Mouse (Mus musculus): ENCODE measurements around the gene Nosip. TPM values are rescaled to one million over a fixed set of nuclear protein-coding genes. Genes with fewer than 3 reads are reported as not detected.

The Nosip gene
- polyA plus RNA-seq, 1 experiment from 2014 or later: 65.1 TPM

DNA sequence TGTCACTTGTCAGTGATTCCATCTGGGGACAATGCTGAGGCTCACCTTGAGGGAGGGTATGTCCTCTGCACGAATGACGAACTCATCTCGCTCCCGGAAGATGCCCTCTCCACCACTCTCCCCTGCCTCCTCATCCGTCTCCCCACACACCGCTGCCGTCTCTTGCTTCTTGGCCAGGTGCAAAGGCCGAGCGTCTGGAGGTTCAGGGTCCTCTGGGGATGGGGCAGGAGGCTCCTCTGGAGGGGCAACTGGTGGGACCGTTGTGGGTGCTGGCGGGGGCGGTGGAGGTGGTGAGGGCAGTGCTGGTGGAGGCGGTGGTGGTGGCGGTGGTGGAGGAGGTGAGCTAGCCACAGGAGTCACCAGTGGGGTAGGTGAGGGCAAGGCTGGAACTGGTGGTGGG lies 18.9 kb upstream of the Nosip start:
- no peak overlapping the region for H3K4me2 ChIP-seq (ENCODE audit: low read depth)
- H3K27ac ChIP-seq (ENCODE audit: low read depth, low read length): no peak overlapping the region
- ATAC-seq (ENCODE audit: insufficient read depth, low FRiP score, low TSS enrichment) (no peak), DNase-seq (ENCODE audit: low spot score) (no peak)
- no peak overlapping the region for H3K4me3 ChIP-seq (ENCODE audit: low read depth, low read length)
- H3K36me3 ChIP-seq (ENCODE audit: control insufficient read depth, insufficient read depth, low read length): peaks cover 63% of the 10 kb centered on the region
- H3K9ac ChIP-seq (ENCODE audit: low read length): no peak overlapping the region
- 95% methylated on average over 14 of the region's 14 CpGs for WGBS
- no peaks in the 10 kb centered on the region for H3K9me3 ChIP-seq (ENCODE audit: control insufficient read depth, low read length)
- H3K27me3 ChIP-seq (ENCODE audit: control insufficient read depth, insufficient read depth, low read length): no peaks in the 10 kb centered on the region
- no peaks in the 10 kb centered on the region for H3K4me1 ChIP-seq (ENCODE audit: control insufficient read depth, insufficient read depth, low read length)

DNA sequence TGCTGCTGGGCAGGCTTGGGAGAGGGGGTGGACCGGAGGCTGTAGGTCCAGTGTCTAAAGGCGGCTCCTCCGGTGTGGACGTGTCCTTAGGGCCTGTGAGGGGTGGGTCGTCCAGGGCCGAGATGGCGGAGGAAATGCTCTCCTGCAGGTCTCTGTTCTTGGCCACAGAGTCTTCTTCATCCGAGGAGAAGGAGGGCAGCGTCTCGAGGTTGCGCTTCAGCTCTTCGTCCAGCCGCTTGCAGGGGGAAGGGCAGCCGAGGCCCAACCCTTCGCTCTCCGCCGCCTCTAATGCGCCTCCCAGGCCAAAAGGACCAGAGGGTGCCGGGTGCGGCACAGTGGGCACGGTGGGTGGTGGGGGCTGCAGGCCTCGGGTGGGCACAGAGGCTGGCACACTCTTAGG lies 16.5 kb upstream of the Nosip start:
- Histone ChIP-seq H3K36me3 (ENCODE audit: control insufficient read depth, insufficient read depth, low read length) (peaks cover 69% of the 10 kb centered on the region), H3K4me3 (ENCODE audit: low read depth, low read length) (no peak overlapping the region), H3K27me3 (ENCODE audit: control insufficient read depth, insufficient read depth, low read length) (no peaks in the 10 kb centered on the region), H3K4me1 (ENCODE audit: control insufficient read depth, insufficient read depth, low read length) (0 out of 2 replicates have a peak, but pooled peaks cover 3% of the 10 kb centered on the region), H3K9ac (ENCODE audit: low read length) (no peak overlapping the region), H3K4me2 (ENCODE audit: low read depth) (no peak overlapping the region), H3K27ac (ENCODE audit: low read depth, low read length) (no peak overlapping the region), H3K9me3 (ENCODE audit: control insufficient read depth, low read length) (no peaks in the 10 kb centered on the region)
- 97% methylated on average over 22 of the region's 22 CpGs for WGBS
- ATAC-seq (ENCODE audit: insufficient read depth, low FRiP score, low TSS enrichment) (no peak), DNase-seq (ENCODE audit: low spot score) (no peak)

DNA sequence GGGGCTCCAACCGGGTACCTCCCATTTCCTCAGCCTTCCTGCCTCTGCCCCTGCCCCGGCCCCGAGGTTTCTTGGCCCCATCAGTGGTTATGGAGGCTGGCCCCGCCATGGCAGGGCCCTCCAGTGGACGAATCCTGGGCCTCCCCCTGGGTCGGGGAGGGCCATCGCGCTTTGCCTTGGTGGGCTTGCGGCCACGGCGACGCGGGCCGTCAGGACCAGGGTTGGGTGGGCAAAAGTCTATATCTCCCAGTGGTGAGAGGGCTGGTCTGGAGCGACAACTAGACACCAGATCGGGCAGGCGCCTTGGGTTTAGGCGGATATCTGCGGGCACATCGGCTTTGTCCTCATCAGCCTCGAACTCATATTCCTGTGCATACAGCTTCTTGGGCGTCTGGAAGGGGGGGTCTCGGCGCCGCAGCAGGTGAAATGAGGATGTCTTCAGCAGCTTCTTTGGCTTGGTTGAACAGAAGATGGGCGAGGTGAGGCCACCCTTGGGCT lies 15.3 kb upstream of the Nosip start:
- Histone ChIP-seq H3K4me2 (ENCODE audit: low read depth) (no peak overlapping the region), H3K27ac (ENCODE audit: low read depth, low read length) (no peak overlapping the region), H3K4me3 (ENCODE audit: low read depth, low read length) (no peak overlapping the region), H3K9ac (ENCODE audit: low read length) (no peak overlapping the region), H3K36me3 (ENCODE audit: control insufficient read depth, insufficient read depth, low read length) (peaks cover 62% of the 10 kb centered on the region), H3K9me3 (ENCODE audit: control insufficient read depth, low read length) (no peaks in the 10 kb centered on the region), H3K4me1 (ENCODE audit: control insufficient read depth, insufficient read depth, low read length) (peaks cover 10% of the 10 kb centered on the region), H3K27me3 (ENCODE audit: control insufficient read depth, insufficient read depth, low read length) (no peaks in the 10 kb centered on the region)
- ATAC-seq (ENCODE audit: insufficient read depth, low FRiP score, low TSS enrichment): no peak
- WGBS: 94% methylated on average over 26 of the region's 26 CpGs
- no peak for DNase-seq (ENCODE audit: low spot score)

DNA sequence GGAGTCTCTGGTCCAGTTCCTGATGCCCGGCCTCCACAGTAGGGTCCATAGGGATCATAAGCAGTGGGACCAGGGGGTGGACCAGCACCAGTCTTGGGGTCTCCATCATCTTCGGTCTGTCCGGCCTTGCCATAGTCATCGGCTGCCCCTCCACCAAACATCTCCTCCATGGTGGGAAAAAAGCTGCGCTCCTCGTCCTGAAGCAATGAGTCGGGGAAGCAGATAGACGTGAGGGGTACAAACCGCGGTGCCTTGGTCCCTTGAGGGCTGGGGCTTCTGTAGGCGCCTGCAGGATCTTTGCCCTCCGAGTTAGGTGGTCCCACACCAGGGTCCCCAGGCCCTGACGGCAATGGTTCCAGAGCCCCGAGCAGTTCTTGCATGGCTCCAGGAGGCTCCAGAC lies 14.7 kb upstream of the Nosip start:
- Histone ChIP-seq H3K27ac (ENCODE audit: low read depth, low read length) (no peak overlapping the region), H3K4me1 (ENCODE audit: control insufficient read depth, insufficient read depth, low read length) (peaks cover 10% of the 10 kb centered on the region), H3K4me3 (ENCODE audit: low read depth, low read length) (no peak overlapping the region), H3K9ac (ENCODE audit: low read length) (no peak overlapping the region), H3K27me3 (ENCODE audit: control insufficient read depth, insufficient read depth, low read length) (no peaks in the 10 kb centered on the region), H3K36me3 (ENCODE audit: control insufficient read depth, insufficient read depth, low read length) (peaks cover 59% of the 10 kb centered on the region), H3K9me3 (ENCODE audit: control insufficient read depth, low read length) (no peaks in the 10 kb centered on the region), H3K4me2 (ENCODE audit: low read depth) (no peak overlapping the region)
- DNase-seq (ENCODE audit: low spot score) (no peak), ATAC-seq (ENCODE audit: insufficient read depth, low FRiP score, low TSS enrichment) (no peak)
- 98% methylated on average over 14 of the region's 14 CpGs for WGBS

DNA sequence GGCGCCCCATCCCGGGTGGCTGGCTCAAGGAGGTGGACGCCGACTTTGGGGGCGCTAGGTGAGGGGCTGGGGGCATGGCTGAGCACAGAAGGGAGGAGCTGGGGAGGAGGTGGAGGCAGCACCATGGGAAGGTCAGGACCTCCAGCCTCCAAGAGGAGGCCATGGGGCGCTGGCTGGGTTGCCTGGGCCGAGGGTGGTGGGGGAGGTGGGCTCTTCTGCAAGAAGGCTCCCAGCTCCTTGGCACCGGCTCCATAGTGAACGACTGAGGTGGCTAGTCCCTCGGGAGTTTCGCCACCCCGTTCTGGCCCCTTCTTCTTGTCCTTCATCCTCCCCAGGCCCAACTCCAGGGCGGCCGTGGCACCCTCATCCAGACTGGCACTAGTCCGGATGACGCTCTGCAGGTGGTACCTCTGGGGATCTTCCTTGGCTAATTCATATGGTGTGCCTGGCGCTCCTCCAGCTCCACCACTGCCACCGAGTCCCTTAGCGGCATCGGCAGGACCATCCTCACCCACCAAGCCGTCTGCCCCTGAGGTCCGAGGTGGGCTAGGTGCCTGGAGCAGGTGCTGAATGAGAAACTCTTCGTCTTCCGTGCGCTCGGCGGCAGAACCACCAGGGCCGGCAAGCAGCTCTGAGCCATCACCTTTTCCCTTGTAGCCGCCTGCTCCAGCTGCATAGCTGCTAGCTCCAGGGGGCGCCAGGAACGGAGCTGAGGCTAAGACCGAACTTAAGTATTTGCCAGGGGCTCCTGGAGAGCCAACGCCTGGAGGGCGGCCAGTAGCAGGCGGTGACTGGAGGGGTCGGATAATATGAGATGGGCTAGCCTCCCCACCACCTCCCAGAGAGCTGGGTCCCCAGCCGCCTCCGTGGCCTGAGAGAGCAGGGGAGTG lies 14.0 kb upstream of the Nosip start:
- Histone ChIP-seq H3K27me3 (ENCODE audit: control insufficient read depth, insufficient read depth, low read length) (no peaks in the 10 kb centered on the region), H3K4me2 (ENCODE audit: low read depth) (no peak overlapping the region), H3K9ac (ENCODE audit: low read length) (no peak overlapping the region), H3K36me3 (ENCODE audit: control insufficient read depth, insufficient read depth, low read length) (peaks cover 57% of the 10 kb centered on the region), H3K4me1 (ENCODE audit: control insufficient read depth, insufficient read depth, low read length) (peaks cover 10% of the 10 kb centered on the region), H3K27ac (ENCODE audit: low read depth, low read length) (no peak overlapping the region), H3K4me3 (ENCODE audit: low read depth, low read length) (no peak overlapping the region), H3K9me3 (ENCODE audit: control insufficient read depth, low read length) (no peaks in the 10 kb centered on the region)
- DNase-seq (ENCODE audit: low spot score): no peak
- ATAC-seq (ENCODE audit: insufficient read depth, low FRiP score, low TSS enrichment): no peak
- 93% methylated on average over 37 of the region's 38 CpGs for WGBS

DNA sequence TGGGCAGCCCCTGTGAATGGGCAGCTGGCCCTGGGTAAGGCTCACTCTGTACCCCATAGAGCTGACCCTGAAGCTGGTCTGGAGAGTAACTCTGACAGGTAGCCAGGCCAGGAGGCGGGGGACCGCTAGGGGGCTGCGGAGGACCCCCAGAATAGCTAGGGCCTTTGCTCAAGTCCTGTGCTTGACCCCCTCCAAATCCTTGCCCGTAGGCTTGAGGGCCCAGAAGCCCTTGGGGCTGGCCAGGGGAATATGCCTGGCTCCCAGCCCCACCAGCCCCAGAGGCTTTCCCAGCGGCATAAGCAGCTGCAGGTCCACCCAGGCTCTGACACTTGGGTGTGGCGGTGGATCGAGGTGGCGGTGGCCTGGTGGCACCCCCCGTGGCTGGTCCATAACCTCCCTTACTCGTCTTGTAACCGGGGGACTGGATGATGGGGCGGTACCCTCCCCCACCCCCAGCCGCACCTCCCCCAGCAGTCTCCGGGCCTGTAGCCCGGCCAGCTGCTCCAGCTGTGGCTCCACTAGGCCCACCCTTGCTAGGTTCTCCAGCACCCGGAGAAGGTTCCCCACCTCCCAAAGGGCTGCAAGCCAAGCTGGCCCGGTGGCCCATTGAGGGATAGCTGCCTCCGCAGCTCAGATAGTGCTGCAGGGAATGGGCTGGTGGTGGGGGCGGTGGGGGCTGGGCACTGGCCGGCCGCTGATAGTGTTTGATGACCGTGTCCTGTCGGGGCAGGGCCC lies 13.1 kb upstream of the Nosip start:
- peaks cover 12% of the 10 kb centered on the region for H3K4me1 ChIP-seq (ENCODE audit: control insufficient read depth, insufficient read depth, low read length)
- peaks cover 51% of the 10 kb centered on the region for H3K36me3 ChIP-seq (ENCODE audit: control insufficient read depth, insufficient read depth, low read length)
- no peak overlapping the region for H3K27ac ChIP-seq (ENCODE audit: low read depth, low read length)
- no peaks in the 10 kb centered on the region for H3K9me3 ChIP-seq (ENCODE audit: control insufficient read depth, low read length)
- no peak for DNase-seq (ENCODE audit: low spot score)
- no peak overlapping the region for H3K4me2 ChIP-seq (ENCODE audit: low read depth)
- ATAC-seq (ENCODE audit: insufficient read depth, low FRiP score, low TSS enrichment): no peak
- WGBS: 92% methylated on average over 22 of the region's 23 CpGs
- no peaks in the 10 kb centered on the region for H3K27me3 ChIP-seq (ENCODE audit: control insufficient read depth, insufficient read depth, low read length)
- H3K4me3 ChIP-seq (ENCODE audit: low read depth, low read length): no peak overlapping the region
- no peak overlapping the region for H3K9ac ChIP-seq (ENCODE audit: low read length)

DNA sequence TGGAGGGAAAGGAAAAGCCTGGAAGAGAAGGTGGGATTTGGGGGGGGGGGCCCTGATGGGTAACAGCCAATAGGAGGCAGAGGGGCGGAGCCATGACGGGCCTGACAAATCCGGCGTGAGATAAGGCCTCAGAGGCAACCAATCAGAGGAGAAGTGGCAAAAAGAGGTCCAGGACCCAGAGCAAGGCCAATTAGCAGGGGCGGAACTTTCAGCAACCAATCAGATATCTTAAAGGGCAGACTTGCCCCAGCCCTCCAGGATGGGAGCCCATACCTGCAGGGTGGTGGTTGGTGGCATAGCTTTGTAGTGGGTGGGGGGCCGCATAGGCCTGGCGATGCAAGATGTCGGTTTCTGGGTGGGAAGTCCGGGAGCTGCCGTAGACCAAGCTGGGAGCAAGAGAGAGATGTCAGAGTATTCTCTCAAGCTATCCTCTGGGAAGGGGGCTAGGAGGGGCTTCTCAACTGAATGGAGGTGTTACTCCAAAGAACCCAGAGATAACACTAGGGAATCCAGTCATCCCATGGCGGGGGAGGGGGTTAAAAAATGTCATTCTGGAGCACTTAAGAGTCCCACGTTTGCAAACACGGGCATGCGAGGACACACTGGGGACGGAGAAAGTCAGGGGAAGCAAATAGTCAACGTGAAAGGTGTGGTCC lies 11.2 kb upstream of the Nosip start:
- WGBS: 4% methylated on average over 16 of the region's 16 CpGs
- H3K4me3 ChIP-seq (ENCODE audit: low read depth, low read length): peak overlapping the region; percentile 95
- DNase-seq (ENCODE audit: low spot score) (peak; percentile 87), ATAC-seq (ENCODE audit: insufficient read depth, low FRiP score, low TSS enrichment) (peak; percentile 53; the same call in 1 of the 2 replicates)
- no peaks in the 10 kb centered on the region for H3K9me3 ChIP-seq (ENCODE audit: control insufficient read depth, low read length)
- peaks cover 12% of the 10 kb centered on the region for H3K4me1 ChIP-seq (ENCODE audit: control insufficient read depth, insufficient read depth, low read length)
- peak overlapping the region; percentile 98 for H3K4me2 ChIP-seq (ENCODE audit: low read depth)
- peak overlapping the region; percentile 98; the same call in 1 of the 2 replicates for H3K27ac ChIP-seq (ENCODE audit: low read depth, low read length)
- no peaks in the 10 kb centered on the region for H3K27me3 ChIP-seq (ENCODE audit: control insufficient read depth, insufficient read depth, low read length)
- H3K9ac ChIP-seq (ENCODE audit: low read length): peak overlapping the region; percentile 90; the same call in 1 of the 2 replicates
- H3K36me3 ChIP-seq (ENCODE audit: control insufficient read depth, insufficient read depth, low read length): peaks cover 39% of the 10 kb centered on the region

DNA sequence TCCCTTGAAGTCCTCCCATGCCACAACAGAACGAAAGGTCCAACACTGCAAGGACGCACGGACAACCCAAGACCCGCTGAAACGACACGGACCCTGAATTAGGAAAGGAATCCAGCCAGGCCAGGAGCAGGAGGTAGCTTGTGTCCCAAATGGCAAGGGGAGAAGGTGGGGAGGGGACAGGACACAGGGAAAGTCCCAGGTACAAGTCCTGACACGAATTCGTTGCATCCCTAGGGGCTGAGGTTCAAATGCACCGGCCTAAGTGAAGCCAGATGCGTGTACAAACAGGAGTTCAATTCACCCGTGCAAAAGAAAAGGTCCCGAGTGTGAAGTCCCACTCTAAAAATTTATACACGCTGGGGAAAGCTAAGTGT lies 10.6 kb upstream of the Nosip start:
- Histone ChIP-seq H3K4me1 (ENCODE audit: control insufficient read depth, insufficient read depth, low read length) (peaks cover 12% of the 10 kb centered on the region), H3K27ac (ENCODE audit: low read depth, low read length) (peak overlapping the region; percentile 98; the same call in 1 of the 2 replicates), H3K36me3 (ENCODE audit: control insufficient read depth, insufficient read depth, low read length) (peaks cover 34% of the 10 kb centered on the region), H3K4me3 (ENCODE audit: low read depth, low read length) (peak overlapping the region; percentile 95), H3K9ac (ENCODE audit: low read length) (peak overlapping the region; percentile 90), H3K9me3 (ENCODE audit: control insufficient read depth, low read length) (no peaks in the 10 kb centered on the region), H3K27me3 (ENCODE audit: control insufficient read depth, insufficient read depth, low read length) (no peaks in the 10 kb centered on the region), H3K4me2 (ENCODE audit: low read depth) (peak overlapping the region; percentile 98)
- 2% methylated on average over 13 of the region's 13 CpGs for WGBS
- no peak for ATAC-seq (ENCODE audit: insufficient read depth, low FRiP score, low TSS enrichment)
- DNase-seq (ENCODE audit: low spot score): no peak
